Mouse (Mus musculus): ENCODE results near the gene Pkd1l2. TPM values are rescaled to one million over a fixed set of nuclear protein-coding genes. Genes with fewer than 3 reads are reported as not detected.
A peak's percentile ranks its signal among the peaks of the same experiment; 100 is the strongest.

Pkd1l2 gene
- polyA plus RNA-seq, 1 experiment from 2014 or later: 0.28 TPM

DNA sequence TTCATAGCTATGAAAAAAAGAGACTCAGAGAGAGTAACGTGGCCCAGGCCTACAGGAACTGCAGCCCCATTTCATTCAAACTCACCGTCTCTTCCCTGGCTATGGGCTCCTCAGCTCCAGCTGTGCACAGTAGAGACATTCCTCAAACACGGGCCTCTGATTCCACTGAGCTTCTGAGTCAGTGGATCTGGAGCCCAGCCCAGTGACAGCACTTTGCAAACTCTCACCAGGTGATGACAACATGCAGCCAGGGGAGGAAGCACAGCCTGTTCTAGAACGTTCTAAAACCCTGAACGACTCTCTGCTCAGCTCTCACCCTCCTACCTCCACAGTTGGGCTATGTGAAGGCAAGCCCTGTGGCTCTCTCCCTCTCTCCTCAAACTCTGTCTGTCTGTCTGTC is 11.8 kb upstream of the Pkd1l2 start:
- H3K4me2 ChIP-seq (ENCODE audit: low read depth, low read length): no peak overlapping the region
- H3K36me3 ChIP-seq (ENCODE audit: control insufficient read depth, insufficient read depth, low read length): no peaks in the 10 kb centered on the region
- H3K4me1 ChIP-seq (ENCODE audit: control insufficient read depth, insufficient read depth, low read length): peaks cover 20% of the 10 kb centered on the region
- no peaks in the 10 kb centered on the region for H3K9me3 ChIP-seq (ENCODE audit: control insufficient read depth, low read length)
- 47% methylated on average over 5 of the region's 5 CpGs for WGBS
- no peak overlapping the region for H3K27ac ChIP-seq (ENCODE audit: low read length)
- no peak for ATAC-seq
- no peaks in the 10 kb centered on the region for H3K27me3 ChIP-seq (replicated peaks; ENCODE audit: control insufficient read depth, insufficient read depth, low read length)
- H3K9ac ChIP-seq (ENCODE audit: low read depth, low read length): no peak overlapping the region
- H3K4me3 ChIP-seq (ENCODE audit: low read length): no peak overlapping the region

DNA sequence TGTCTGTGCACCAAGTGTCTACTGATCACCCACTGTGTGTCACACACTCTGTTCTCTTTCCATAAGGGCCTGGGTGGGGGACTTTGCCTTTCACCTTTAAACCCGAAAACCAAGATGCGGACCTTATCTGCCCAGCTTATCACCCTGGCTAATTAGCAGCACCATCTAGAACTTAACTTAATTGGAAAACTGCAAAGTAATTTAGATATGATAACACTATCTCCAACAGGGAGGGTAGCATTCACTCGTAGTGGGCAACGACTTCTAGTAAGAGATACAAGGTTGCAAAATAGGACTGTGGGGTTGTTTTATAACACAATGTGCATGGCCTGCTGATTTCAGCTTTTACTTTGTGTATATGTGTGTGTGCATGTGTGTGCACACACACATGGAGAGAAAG is 7.6 kb upstream of the Pkd1l2 start:
- Histone ChIP-seq H3K9ac (ENCODE audit: low read depth, low read length) (no peak overlapping the region), H3K27me3 (replicated peaks; ENCODE audit: control insufficient read depth, insufficient read depth, low read length) (no peaks in the 10 kb centered on the region), H3K4me2 (ENCODE audit: low read depth, low read length) (no peak overlapping the region), H3K4me1 (ENCODE audit: control insufficient read depth, insufficient read depth, low read length) (no peaks in the 10 kb centered on the region), H3K4me3 (ENCODE audit: low read length) (no peak overlapping the region), H3K36me3 (ENCODE audit: control insufficient read depth, insufficient read depth, low read length) (no peaks in the 10 kb centered on the region), H3K9me3 (ENCODE audit: control insufficient read depth, low read length) (no peaks in the 10 kb centered on the region), H3K27ac (ENCODE audit: low read length) (no peak overlapping the region)
- WGBS: 68% methylated on average over 4 of the region's 4 CpGs
- peak; percentile 55 for ATAC-seq

DNA sequence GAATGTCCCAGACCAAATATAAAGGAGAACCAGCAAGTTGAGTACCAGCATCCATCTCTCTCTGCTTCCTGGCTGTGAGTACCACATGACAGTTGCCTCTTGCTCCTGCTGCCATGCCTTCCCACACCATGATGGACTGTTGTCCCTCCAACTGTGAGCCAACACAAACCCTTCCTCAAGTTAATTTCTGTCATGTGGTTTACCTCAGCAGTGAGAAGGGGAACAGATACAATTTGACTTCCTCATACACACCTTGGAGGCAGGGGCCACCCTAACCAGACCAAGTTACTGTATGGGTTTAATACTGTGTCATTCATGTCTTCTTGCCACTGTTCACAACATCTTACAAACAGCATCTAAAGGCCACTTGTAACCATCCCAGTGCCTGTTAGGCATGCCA is 4.8 kb upstream of the Pkd1l2 start:
- Histone ChIP-seq H3K9me3 (ENCODE audit: control insufficient read depth, low read length) (no peaks in the 10 kb centered on the region), H3K4me2 (ENCODE audit: low read depth, low read length) (no peak overlapping the region), H3K27ac (ENCODE audit: low read length) (no peak overlapping the region), H3K4me1 (ENCODE audit: control insufficient read depth, insufficient read depth, low read length) (no peaks in the 10 kb centered on the region), H3K27me3 (replicated peaks; ENCODE audit: control insufficient read depth, insufficient read depth, low read length) (no peaks in the 10 kb centered on the region), H3K9ac (ENCODE audit: low read depth, low read length) (no peak overlapping the region), H3K4me3 (ENCODE audit: low read length) (no peak overlapping the region), H3K36me3 (ENCODE audit: control insufficient read depth, insufficient read depth, low read length) (no peaks in the 10 kb centered on the region)
- ATAC-seq: no peak

DNA sequence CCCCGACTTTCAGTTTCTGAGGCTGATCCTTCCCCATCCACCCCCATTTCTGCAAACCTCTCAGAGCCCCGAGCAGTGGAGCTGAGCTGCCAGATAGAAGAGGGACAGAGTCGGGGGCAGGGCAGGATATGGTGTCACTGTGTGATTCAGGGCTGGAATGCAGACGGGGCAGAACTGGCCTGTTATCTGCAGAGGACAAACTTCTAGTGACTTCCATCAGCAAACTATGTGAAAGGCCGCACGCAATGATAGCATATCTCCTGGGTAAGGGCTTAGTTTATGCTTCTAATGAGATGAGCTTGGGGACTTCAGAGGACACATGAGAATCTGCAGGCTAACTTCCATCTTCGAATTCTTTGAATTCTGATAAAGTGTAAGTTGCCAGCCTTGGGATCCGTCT is 3.3 kb upstream of the Pkd1l2 start:
- H3K27me3 ChIP-seq (replicated peaks; ENCODE audit: control insufficient read depth, insufficient read depth, low read length): no peaks in the 10 kb centered on the region
- no peaks in the 10 kb centered on the region for H3K36me3 ChIP-seq (ENCODE audit: control insufficient read depth, insufficient read depth, low read length)
- H3K4me1 ChIP-seq (ENCODE audit: control insufficient read depth, insufficient read depth, low read length): no peaks in the 10 kb centered on the region
- no peak overlapping the region for H3K9ac ChIP-seq (ENCODE audit: low read depth, low read length)
- H3K27ac ChIP-seq (ENCODE audit: low read length): no peak overlapping the region
- no peak overlapping the region for H3K4me2 ChIP-seq (ENCODE audit: low read depth, low read length)
- peak; percentile 77 for ATAC-seq
- WGBS: 37% methylated on average over 8 of the region's 8 CpGs
- H3K4me3 ChIP-seq (ENCODE audit: low read length): no peak overlapping the region
- no peaks in the 10 kb centered on the region for H3K9me3 ChIP-seq (ENCODE audit: control insufficient read depth, low read length)

DNA sequence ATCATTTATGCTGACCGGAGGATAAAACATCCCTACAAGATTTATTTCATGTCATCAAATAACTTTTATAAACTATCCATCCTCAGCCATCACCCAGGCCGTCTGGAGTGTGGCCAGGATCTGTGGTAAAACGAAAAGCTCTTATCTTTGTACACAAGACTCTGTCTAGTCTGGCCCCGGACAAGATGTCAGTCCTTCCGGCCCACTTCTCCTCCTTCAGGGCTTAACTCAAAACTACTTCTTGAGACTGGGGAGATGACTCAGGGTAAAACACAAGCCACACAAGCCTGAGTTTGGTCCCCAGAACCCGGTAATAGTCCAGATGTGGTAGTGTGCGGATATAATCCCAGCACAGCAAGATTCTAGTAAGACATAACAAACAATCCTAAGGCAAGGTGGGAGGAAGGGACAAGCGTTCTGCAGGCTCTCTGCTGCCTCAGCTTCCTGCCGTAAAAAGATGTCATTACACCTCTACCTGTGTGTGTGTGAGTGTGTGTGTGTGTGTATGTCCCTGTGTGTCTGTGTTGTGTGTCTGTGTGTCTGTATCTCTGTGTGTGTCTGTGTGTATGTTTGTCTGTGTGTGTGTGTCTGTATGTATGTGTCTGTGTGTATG is 804 bp upstream of the Pkd1l2 start:
- Histone ChIP-seq H3K27me3 (replicated peaks; ENCODE audit: control insufficient read depth, insufficient read depth, low read length) (no peaks in the 10 kb centered on the region), H3K4me3 (ENCODE audit: low read length) (no peak overlapping the region)
- WGBS: 49% methylated on average over 9 of the region's 9 CpGs

DNA sequence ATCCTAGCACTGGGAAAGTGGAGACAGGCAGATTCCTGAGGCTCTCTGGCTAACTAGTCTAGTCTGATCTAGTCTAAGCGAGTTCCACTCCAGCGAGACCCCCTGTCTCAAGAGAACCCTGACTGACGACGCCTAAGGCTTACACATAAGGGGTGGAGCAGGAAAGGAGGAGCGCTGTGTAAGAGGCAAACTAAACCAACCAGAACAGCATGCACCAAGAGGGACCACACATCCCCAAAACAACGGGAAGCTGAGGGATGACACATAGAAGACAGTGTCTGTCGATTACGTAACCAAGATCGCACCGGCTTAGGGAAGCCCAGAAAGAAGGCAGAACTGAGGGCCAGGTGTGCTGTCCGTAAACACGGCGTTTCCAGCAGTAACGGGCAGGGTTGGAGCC is 2.6 kb downstream of the Pkd1l2 start:
- H3K4me1 ChIP-seq (ENCODE audit: control insufficient read depth, insufficient read depth, low read length): no peaks in the 10 kb centered on the region
- no peaks in the 10 kb centered on the region for H3K9me3 ChIP-seq (ENCODE audit: control insufficient read depth, low read length)
- H3K36me3 ChIP-seq (ENCODE audit: control insufficient read depth, insufficient read depth, low read length): no peaks in the 10 kb centered on the region
- no peak for ATAC-seq
- no peak overlapping the region for H3K27ac ChIP-seq (ENCODE audit: low read length)
- H3K27me3 ChIP-seq (replicated peaks; ENCODE audit: control insufficient read depth, insufficient read depth, low read length): no peaks in the 10 kb centered on the region
- H3K4me3 ChIP-seq (ENCODE audit: low read length): no peak overlapping the region
- 85% methylated on average over 14 of the region's 14 CpGs for WGBS
- H3K9ac ChIP-seq (ENCODE audit: low read depth, low read length): no peak overlapping the region
- H3K4me2 ChIP-seq (ENCODE audit: low read depth, low read length): no peak overlapping the region

More for the DNA sequence above, 804 bp upstream of the Pkd1l2 start:
- Histone ChIP-seq H3K9ac (ENCODE audit: low read depth, low read length) (no peak overlapping the region), H3K9me3 (ENCODE audit: control insufficient read depth, low read length) (no peaks in the 10 kb centered on the region), H3K27ac (ENCODE audit: low read length) (no peak overlapping the region), H3K36me3 (ENCODE audit: control insufficient read depth, insufficient read depth, low read length) (no peaks in the 10 kb centered on the region), H3K4me1 (ENCODE audit: control insufficient read depth, insufficient read depth, low read length) (no peaks in the 10 kb centered on the region), H3K4me2 (ENCODE audit: low read depth, low read length) (no peak overlapping the region)
- no peak for ATAC-seq

DNA sequence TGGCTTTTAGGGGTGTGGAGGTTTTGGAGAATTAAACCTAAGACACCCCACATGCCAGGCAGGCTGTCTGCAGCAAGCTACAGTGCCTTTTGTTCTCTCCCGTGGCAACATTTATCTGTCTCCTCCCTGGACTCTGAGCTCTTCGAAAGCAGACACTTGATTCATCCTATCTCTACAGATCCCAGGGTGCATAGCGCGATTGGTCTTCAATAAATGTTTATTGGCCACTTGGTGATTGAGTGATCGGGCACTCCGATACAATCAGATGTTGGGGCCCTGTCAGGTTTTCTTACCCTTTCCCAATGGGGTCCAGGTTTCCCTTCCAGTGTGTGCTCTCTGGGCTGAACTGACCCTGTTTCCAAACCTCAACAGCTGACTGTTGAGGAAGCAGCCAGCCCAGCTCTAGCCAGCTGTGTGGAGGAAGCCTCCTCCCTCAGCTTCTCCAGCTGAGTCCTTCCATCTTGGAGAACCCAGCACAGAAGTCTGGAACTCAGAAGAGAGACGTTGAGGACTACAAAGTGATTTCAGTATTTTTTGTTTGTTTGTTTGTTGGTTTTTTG is 3.8 kb downstream of the Pkd1l2 start:
- ATAC-seq: peak; percentile 59
- no peak overlapping the region for H3K27ac ChIP-seq (ENCODE audit: low read length)
- no peak overlapping the region for H3K4me3 ChIP-seq (ENCODE audit: low read length)
- H3K27me3 ChIP-seq (replicated peaks; ENCODE audit: control insufficient read depth, insufficient read depth, low read length): no peaks in the 10 kb centered on the region
- no peaks in the 10 kb centered on the region for H3K4me1 ChIP-seq (ENCODE audit: control insufficient read depth, insufficient read depth, low read length)
- no peaks in the 10 kb centered on the region for H3K9me3 ChIP-seq (ENCODE audit: control insufficient read depth, low read length)
- H3K36me3 ChIP-seq (ENCODE audit: control insufficient read depth, insufficient read depth, low read length): no peaks in the 10 kb centered on the region
- H3K4me2 ChIP-seq (ENCODE audit: low read depth, low read length): no peak overlapping the region
- no peak overlapping the region for H3K9ac ChIP-seq (ENCODE audit: low read depth, low read length)
- 71% methylated on average over 7 of the region's 7 CpGs for WGBS

DNA sequence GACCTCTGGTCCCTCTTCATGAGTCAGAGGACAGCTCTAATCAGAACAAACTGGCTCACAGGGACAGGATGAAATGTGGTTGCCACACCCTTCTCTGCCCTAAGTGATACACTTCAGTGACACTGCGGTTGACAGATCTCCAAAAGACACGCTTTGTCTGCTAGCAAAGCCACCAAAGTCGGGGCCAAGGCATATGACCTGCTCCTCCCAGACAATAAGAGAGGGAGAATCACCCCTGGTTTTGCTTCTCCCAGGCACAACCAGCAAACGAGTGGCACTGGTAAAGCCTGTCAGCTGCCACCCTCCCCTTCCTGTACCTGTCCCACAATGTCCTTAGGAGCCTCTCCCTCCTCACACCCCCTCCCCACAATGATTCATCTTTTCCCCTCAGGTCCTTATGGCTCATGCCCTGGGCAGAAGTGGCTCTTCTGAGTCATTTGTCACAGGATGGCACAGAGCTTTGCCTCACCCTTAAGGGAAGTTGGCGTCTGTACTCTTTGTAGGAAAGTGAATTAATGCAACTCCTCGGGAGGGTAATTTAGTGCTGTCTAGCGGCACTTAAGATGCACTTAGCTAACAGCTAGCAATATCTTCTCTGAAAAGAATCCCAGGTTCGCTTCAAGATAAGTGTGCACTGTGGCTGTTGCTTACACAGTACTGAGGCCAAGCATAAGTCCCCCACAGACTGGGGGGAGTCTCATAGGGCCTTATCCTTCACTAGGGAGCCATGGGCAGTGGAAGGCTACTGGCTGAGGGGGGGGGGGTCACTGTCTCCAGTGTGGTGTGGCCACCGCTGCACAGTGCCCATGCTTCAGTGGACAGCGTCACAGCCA is 7.7 kb downstream of the Pkd1l2 start:
- WGBS: 65% methylated on average over 10 of the region's 10 CpGs
- ATAC-seq: no peak

DNA sequence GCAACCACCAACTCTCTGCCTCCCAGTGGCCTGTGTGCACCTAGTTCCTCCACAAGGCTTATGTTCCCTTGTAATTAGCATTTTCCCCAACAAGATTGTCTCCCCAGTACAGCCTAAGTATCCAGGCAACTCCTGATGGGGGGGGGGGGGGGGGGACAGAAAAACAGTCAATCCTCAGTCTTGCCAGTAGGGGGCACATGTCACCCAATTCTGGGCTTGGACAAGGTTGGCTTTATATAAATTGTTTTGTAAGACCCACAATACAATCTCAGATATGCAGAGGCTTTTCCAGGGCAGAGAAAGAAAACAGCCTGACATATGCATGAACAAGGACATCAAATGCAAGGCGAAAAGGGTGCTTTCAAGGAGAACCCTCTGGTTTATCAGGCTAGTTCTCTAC is 12.5 kb downstream of the Pkd1l2 start:
- H3K27me3 ChIP-seq (replicated peaks; ENCODE audit: control insufficient read depth, insufficient read depth, low read length): no peaks in the 10 kb centered on the region; the same call in 1 of the 2 replicates
- H3K9me3 ChIP-seq (ENCODE audit: control insufficient read depth, low read length): no peaks in the 10 kb centered on the region
- no peak overlapping the region for H3K9ac ChIP-seq (ENCODE audit: low read depth, low read length)
- no peaks in the 10 kb centered on the region for H3K36me3 ChIP-seq (ENCODE audit: control insufficient read depth, insufficient read depth, low read length)
- no peak overlapping the region for H3K4me3 ChIP-seq (ENCODE audit: low read length)
- no peak overlapping the region for H3K27ac ChIP-seq (ENCODE audit: low read length)
- H3K4me2 ChIP-seq (ENCODE audit: low read depth, low read length): no peak overlapping the region
- H3K4me1 ChIP-seq (ENCODE audit: control insufficient read depth, insufficient read depth, low read length): no peaks in the 10 kb centered on the region
- WGBS: 91% methylated on average over 1 of the region's 1 CpGs
- no peak for ATAC-seq

More for the DNA sequence above, 7.7 kb downstream of the Pkd1l2 start:
- H3K4me2 ChIP-seq (ENCODE audit: low read depth, low read length): no peak overlapping the region
- H3K36me3 ChIP-seq (ENCODE audit: control insufficient read depth, insufficient read depth, low read length): no peaks in the 10 kb centered on the region
- no peaks in the 10 kb centered on the region for H3K27me3 ChIP-seq (replicated peaks; ENCODE audit: control insufficient read depth, insufficient read depth, low read length)
- no peak overlapping the region for H3K27ac ChIP-seq (ENCODE audit: low read length)
- no peaks in the 10 kb centered on the region for H3K9me3 ChIP-seq (ENCODE audit: control insufficient read depth, low read length)
- no peaks in the 10 kb centered on the region for H3K4me1 ChIP-seq (ENCODE audit: control insufficient read depth, insufficient read depth, low read length)
- H3K4me3 ChIP-seq (ENCODE audit: low read length): no peak overlapping the region
- H3K9ac ChIP-seq (ENCODE audit: low read depth, low read length): no peak overlapping the region
